Mouse (Mus musculus): ENCODE data around the gene Bmper.

GRCm38 (mm10) chr9:23221976-23222375 lies 900 bp upstream of the Bmper start:
- TF ChIP-seq CTCF (IDR thresholded peaks at IDR 0.05; ENCODE audit: borderline replicate concordance, insufficient read depth, low read length) (no peak), POLR2A (IDR thresholded peaks at IDR 0.05; ENCODE audit: low read depth, low read length) (0 out of 2 replicates have a peak, but pooled peaks have one; percentile 7)

Data from embryonic fibroblast, embryonic 13.5 days (primary cell).